Mouse (Mus musculus) kidney, postnatal 10 days (tissue): ENCODE measurements at regions not wholly inside any gene's neighbourhood (a gene's known extent, or its start where the extent isn't known, plus 50 kb on each side); places are given as distances from the start of the nearest gene placed in this dataset.

Source experiments
- DNase-seq: peaks from one replicate; pipeline ENCODE4 v3.0.0; 2021; ENCODE audit warnings: mixed read lengths

GRCm38 (mm10) chr2:46993126-46993525, 1820.8 kb upstream of the Acvr2a start:
- peak; percentile 12 for DNase-seq

- no peak for DNase-seq
Observed at GRCm38 (mm10) chr2:46992672-46993071, 1821.2 kb upstream of the Acvr2a start.

- peak; percentile 16 for DNase-seq
Observed at GRCm38 (mm10) chr2:46986689-46987088, 1827.2 kb upstream of the Acvr2a start.

- DNase-seq = no peak
Observed at GRCm38 (mm10) chr2:46985915-46986672, 1827.8 kb upstream of the Acvr2a start.

- no peak for DNase-seq
Observed at GRCm38 (mm10) chr2:46940628-46941530, 1823.7 kb upstream of the Zeb2 start.

GRCm38 (mm10) chr2:46932831-46933230, 1815.6 kb upstream of the Zeb2 start:
- DNase-seq = no peak

GRCm38 (mm10) chr2:46924189-46924588, 1807.0 kb upstream of the Zeb2 start:
- DNase-seq = no peak

GRCm38 (mm10) chr2:46913496-46913895, 1796.3 kb upstream of the Zeb2 start:
- no peak for DNase-seq

GRCm38 (mm10) chr2:46883216-46883615, 1766.0 kb upstream of the Zeb2 start:
- DNase-seq = no peak

GRCm38 (mm10) chr2:46870772-46871171, 1753.6 kb upstream of the Zeb2 start:
- no peak for DNase-seq
